Mouse (Mus musculus): ENCODE measurements at regions not wholly inside any gene's neighbourhood (a gene's known extent, or its start where the extent isn't known, plus 50 kb on each side); places are given as distances from the start of the nearest gene placed in this dataset.
A peak's percentile ranks its signal among the peaks of the same experiment; 100 is the strongest.

DNA sequence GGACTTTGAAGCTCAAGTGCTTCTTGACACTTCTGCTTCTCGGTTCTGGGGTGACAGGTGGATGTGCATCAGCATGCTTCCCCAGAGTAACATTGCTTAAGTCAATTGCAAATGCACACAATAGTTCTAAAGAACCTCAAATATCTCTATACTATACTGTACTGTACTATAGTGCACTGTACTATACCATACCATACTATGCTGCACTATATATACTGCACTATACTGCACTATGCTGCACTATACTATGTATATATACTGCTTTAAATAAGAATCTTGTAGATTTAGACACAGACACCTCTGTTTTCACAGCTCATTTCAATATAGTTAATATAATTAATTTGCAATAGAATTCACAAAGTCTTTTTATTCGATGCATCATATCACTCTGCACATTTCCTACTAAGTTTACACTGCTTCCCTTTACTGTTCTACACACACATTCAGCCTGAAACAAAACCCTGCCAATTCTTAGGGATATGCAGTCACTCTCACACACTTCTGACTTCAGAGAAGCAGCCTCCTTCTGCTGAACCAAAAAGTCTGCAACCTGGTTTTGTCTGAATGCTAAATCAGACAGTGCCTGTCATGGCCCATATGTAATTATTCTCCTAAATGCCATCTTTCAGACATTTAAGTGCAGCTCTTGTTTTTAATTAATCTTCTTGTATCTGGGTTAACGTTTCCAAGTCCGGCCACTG, 570.8 kb upstream of the Map3k7 start:
- DNase-seq (ENCODE audit: low spot score in 2 of 2), result no peak

DNA sequence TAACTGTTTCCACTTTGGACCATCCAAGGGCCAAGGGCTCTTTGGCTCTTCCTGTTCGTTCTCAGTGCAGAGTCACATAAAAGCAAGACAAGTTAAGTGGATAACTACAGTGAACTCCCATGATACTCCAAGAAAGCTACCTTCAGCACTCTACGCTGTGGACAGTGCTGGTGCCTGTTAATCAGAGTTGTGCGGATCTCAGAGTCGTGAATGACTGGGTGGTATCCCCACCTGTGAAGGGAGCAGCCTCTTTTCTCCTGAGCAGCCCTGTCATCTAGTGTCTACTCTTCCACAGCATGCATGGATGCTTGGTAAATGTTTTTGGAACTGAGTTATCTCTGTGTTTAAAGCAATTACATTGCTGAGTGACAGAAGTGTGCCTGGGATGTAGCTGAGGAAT, 568.4 kb upstream of the Map3k7 start:
- DNase-seq (ENCODE audit: low spot score in 2 of 2), result no peak

GRCm38 (mm10) chr4:31403976-31404375, 559.9 kb upstream of the Map3k7 start:
- DNase-seq (ENCODE audit: low spot score in 2 of 2), result no peak

DNA sequence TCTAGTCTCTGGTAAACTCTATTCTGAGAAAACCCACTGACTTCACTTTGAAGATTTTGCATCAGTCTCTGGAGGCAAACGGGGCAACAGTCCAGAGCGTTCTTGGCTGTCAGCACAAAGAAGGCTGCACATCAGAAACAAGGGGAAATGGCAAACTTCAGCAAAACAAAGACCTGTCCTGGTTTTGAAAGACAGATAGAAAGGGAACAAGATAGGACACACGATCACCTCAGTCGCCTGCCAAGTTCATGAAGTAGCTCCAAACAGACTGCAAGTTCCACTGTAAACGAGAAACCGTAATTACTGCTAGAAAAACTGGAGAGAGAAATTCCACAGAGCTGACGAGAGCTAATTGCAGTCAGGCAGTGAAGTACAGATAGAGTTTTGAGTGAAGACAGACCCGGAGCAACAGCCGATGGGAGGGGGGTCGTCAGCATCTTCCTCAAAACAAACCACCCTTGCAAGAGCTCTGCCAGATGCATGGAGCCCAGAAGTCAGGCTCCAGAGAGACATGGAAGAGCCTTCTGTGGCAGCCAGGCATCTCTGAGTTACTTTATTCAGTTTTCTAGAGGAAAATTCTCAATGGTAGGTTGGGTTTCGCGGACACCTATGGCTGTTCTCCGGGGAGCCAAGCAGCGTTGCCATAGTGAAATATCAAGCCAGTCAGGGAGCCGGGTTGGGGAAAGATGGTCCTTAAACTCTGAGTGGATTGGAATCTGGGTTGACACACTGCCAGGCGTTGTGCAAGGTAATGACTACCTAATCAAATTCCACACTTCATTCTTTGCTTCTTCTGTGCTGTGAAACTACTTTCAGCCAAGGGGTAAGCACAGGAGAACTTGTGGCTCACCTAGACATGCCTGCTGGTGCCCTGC, 558.8 kb upstream of the Map3k7 start:
- DNase-seq (ENCODE audit: low spot score in 2 of 2), result no peak

- no peak for DNase-seq (ENCODE audit: low spot score in 2 of 2)
Observed at GRCm38 (mm10) chr4:31410157-31410556, 553.7 kb upstream of the Map3k7 start.

DNA sequence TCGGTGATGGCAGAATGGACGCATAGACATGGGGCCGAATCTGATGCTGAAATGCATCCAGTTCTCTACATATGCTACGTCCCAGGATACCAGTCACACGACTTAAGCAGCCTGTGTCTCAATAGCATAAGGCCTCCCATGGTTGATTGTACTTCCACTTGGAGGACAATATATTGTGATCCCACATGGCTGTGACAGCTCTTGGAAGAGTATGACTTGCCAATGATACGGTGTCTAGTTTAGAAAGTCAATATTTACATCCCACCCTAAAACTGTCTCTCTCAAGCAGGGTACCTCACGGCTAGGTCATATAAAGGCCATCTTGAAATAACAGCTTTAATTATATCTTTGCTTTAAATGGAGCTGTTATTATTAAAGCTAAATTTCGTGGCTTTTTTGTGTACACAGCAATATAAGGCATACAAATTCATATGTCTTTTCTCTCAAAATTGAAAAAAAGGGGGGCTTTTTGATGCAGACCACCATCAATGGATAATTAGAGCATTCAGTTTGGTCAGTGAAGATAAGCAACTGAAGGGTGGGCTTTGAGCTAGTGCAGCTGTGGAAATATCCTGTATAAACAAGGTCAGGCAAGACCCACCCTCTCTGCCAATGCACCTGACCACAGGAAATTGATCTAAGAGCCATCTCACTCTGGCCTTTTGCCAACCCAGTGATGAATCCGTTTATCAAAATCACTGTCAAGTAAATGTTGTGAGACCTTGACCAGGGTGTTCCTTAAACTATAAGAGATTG, 551.9 kb upstream of the Map3k7 start:
- no peak for DNase-seq (ENCODE audit: low spot score in 2 of 2)

GRCm38 (mm10) chr4:31417161-31417560, 546.7 kb upstream of the Map3k7 start:
- no peak for DNase-seq (ENCODE audit: low spot score in 2 of 2)

DNA sequence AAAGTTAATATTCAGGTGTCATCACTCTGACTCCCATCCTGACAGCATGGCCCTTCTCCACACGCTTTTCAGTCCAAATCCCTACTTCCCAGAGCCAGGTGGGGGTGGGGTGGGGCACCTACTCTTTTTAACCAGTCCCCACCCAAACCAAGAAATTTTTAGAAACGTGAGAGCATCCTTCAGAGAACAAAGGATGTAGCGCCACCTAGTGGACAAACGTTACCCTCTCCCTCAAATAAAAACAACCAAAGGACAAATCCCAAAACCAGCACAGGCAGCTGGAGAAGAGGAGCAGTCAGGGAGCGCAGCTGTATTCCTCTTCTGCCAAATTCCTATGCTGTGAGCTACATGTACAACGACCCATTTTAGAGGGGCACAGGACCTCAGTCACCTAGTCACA, 544.7 kb upstream of the Map3k7 start:
- DNase-seq (ENCODE audit: low spot score in 2 of 2), result peak; percentile 20 to 56

DNA sequence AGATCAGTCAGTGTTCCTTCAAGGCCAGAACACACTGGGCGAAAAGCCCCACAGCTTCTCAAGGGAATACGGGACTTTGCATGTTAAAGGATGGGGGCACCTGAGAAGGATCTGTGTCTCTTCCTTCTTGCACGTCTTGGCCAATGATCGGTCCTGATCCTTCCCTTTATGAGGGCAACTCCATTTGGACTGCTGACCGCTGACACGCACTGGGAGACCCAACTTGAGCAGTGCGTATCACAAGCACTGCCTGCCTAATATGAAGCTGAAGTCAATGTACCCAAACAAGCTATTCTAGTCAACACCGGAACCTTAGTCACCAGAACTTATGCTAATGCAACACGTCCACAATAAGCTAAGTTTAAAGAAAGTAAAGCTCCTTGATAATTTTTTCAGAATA, 543.7 kb upstream of the Map3k7 start:
- no peak for DNase-seq (ENCODE audit: low spot score in 2 of 2)

- no peak for DNase-seq (ENCODE audit: low spot score in 2 of 2)
Observed at GRCm38 (mm10) chr4:31421386-31421785, 542.5 kb upstream of the Map3k7 start.

GRCm38 (mm10) chr4:31425135-31425534, 538.8 kb upstream of the Map3k7 start:
- no peak for DNase-seq (ENCODE audit: low spot score in 2 of 2)

- DNase-seq (ENCODE audit: low spot score in 2 of 2), result no peak
Observed at GRCm38 (mm10) chr4:31425716-31426115, 538.2 kb upstream of the Map3k7 start.

DNA sequence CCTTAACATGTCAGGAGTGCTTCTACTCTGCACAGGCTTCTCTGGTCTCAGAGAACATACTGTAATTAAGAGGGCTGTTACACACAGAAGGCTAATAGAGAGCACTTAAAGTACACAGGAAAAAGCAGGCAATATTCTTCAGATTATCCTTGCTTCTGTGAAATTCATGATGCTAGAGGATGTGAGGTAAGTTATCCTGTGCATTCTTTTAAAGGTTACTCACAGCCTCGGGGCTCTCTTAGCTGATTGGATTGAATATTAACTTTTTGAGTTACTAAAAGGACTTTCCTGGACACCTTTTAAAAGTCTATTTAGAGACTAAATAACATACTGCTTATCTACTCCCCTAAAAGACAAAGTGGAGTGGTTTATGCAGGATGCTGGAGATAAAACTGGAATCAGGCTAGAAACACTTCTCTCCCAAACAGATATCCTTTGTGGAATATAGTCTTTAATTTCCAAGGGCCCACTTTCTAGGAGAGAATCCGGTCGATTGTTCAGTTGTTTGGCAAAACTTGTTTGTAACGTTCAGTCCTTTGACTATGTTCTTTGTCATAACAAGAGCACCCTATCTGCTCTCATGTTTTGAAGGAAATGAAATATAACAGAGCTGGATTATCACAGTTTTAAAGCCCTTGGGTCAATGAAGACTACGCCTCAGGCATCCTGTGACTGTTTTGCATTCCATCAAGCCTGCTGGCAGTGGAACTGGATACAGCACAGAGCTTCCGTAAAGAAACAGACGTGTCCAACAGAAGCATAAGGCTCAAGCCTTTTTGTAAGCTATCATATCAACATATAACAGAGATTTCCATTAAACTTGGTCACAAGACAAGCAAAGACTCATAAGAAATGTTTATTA, 537.5 kb upstream of the Map3k7 start:
- DNase-seq (ENCODE audit: low spot score in 2 of 2), result no peak

DNA sequence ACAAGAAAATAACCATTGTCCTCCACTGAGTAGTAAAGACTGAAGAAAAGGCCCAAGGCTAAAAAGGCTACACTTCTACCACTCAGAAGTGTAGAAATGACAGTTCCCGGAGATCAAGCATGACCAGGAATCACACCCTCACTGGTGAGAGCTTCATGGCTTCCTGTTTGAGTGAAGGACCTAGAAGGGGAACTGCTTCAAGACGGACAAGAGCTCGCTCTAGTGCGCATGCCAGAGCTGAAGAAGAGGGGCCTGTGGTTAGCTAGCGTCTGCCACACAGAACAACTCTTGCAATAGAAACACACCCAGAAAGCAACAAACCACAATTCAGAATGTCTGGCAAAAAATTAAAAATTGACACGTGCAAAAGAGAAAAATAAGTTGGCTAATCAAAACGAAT, 530.0 kb upstream of the Map3k7 start:
- DNase-seq (ENCODE audit: low spot score in 2 of 2), result no peak

- no peak for DNase-seq (ENCODE audit: low spot score in 2 of 2)
Observed at GRCm38 (mm10) chr4:31454898-31455297, 509.0 kb upstream of the Map3k7 start.

GRCm38 (mm10) chr4:31455466-31455865, 508.4 kb upstream of the Map3k7 start:
- no peak for DNase-seq (ENCODE audit: low spot score in 2 of 2)

DNA sequence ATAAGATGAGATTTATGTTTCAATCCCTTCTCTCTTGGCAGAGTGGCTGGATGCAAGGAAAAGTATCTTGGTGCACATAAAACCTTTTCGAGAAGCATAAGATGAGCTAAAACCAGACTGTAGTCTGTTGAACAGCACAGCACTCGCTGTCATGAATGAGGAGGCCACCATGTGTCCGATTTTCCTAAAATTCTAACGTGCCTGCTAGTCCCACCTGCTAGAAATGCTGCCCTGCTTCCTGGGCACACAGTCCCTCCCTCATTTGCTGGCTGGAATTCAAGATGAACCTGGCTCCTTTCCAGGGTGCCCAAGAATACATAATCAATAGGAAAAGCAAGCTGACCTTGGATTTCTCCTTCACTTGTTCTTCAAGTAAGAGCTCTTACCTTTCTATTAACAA, 501.4 kb upstream of the Map3k7 start:
- no peak for DNase-seq (ENCODE audit: low spot score in 2 of 2)

DNA sequence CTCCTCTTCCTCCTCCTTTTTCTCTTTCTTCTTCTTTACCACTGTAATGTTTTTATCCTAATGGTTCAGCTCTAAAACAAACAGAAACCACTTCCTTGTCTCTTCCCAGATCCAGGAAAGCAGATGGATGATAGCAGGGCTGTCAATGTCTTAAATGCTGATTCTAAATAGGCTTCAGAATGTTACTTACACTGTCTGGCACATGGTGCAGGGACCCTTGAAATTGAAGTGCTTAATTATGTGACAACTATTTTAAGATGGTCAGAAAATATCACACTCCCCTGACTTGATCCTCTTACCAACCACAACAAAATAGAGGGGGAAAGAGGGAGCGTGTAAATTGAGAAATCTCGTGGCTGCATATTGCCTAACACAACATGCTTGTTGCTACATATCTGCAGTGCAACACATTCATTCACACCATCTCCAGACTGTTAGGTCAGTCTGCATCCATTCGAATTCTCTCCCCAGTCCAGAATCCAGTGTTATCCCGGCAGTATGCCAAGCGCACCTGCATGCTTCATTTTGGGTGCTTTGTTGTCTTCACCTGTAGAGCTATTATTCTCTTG, 500.7 kb upstream of the Map3k7 start:
- no peak for DNase-seq (ENCODE audit: low spot score in 2 of 2)

DNA sequence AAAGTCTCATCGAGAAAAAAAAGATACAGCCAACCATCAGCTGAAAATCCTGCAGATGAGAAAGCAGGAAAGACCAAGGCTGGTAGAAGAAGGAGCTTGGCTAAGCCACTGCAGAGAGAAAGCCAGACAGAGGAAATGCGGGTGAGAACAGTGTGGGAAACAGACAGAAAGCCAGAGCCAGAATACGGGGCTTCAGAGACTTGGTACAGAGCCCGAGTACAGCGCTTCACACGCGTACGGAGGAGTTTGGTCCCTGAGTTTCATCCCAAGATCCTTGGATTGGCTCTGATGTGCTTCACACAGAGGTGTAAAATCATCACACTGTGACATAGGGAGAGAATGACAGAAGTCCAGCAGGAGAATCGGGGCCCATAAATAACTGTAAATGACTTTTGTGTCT, 495.6 kb upstream of the Map3k7 start:
- no peak for DNase-seq (ENCODE audit: low spot score in 2 of 2)

DNA sequence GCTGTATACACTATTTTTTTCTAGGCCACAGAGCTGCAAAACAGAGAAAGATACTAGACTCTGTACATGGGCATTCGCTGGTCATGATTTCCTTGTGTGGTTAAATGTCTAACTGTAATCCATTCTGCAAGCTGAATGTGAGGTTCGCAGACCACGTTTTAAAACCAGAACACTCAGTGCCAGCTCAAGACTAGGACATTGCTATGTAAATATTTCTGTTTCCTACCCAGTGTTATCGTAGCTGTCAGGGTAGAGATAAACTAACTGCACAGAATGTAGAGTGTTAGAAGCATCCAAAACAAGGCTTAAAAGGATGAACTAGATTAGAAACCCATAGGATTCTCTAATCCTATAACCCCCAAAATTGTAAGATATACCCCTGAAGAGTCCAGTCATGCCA, 494.1 kb upstream of the Map3k7 start:
- no peak for DNase-seq (ENCODE audit: low spot score in 2 of 2)

DNA sequence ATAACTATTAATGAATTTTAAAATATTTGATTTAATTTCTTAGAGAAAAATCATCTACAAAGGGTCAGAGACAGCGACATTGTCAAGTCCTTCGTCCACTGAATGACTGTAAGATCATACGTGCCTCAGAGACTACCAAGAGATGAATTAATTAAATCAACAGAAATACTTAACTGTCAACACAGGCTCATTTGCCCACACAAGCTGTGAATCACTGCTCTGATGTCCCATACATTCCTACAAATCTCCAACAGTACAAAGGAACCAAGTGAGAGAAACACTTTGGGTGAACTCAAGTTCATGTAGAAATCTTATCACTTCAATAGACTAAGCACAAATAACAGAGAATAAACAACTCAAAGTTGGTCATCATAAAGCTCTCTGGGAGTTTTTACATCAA, 471.4 kb upstream of the Map3k7 start:
- no peak for DNase-seq (ENCODE audit: low spot score in 2 of 2)

Measured in frontal cortex, postnatal 14 days (tissue).